Mouse (Mus musculus): ENCODE data around the gene Galnt16. TPM values are rescaled to one million over a fixed set of nuclear protein-coding genes. Genes with fewer than 3 reads are reported as not detected.

Gene Galnt16
- polyA plus RNA-seq, 1 experiment: 0.11 TPM

DNA sequence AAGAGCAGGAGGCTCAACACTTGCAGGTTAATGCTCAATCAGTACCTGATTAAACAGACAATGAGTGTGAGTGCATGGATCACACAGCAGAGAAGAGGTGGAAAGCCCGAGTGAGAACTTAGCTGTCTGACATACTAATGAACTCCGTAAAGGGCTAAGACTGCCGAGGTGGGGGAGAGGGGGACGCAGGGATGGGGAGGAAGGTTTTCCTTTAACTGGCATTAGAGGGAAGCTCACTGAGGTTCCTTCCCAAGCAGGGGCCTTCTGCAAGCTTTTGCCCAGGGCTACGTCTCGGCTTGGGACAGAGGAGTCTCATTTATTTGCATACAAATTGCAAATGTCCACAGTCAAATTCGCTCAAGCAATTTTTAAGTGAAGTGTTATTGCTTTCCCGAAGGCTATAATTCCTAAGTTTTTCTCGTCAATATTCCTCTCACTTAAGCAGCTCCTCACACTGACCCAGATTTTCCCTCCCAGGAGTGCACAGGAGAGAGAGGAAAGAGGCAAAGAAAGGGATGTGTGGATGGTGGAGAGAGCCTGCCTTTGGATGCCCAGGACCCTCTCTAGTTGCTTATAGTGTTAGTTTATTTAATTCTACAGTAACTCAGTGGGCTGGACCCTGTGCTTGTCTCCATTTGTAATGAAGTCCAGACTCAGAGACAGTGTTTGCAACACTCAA is 94.2 kb downstream of the Galnt16 start:
- TF ChIP-seq MYOG (IDR thresholded peaks at IDR 0.05; ENCODE audit: control insufficient read depth in 1 of 3, insufficient read depth in 1 of 3, insufficient read length in 2 of 3, low read depth in 2 of 3) (no peak), TCF12 (IDR thresholded peaks at IDR 0.05; ENCODE audit: insufficient read depth, poor library complexity, severe bottlenecking) (no peak), REST (IDR thresholded peaks at IDR 0.05; ENCODE audit: insufficient read depth, insufficient read length) (no peak), MAX (IDR thresholded peaks at IDR 0.05; ENCODE audit: low read depth) (no peak), CEBPB (IDR thresholded peaks at IDR 0.05; ENCODE audit: insufficient read depth, poor library complexity, severe bottlenecking) (no peak), TCF3 (IDR thresholded peaks at IDR 0.05; ENCODE audit: insufficient read length, low read depth) (no peak), SRF (IDR thresholded peaks at IDR 0.05; ENCODE audit: control insufficient read depth, insufficient read length, low read depth) (no peak), POLR2AphosphoS2 (IDR thresholded peaks at IDR 0.05; ENCODE audit: insufficient read length, low read depth) (no peak), USF1 (IDR thresholded peaks at IDR 0.05; ENCODE audit: low read depth) (no peak), E2F4 (IDR thresholded peaks at IDR 0.05; ENCODE audit: insufficient read depth) (no peak), MYOD1 (IDR thresholded peaks at IDR 0.05; ENCODE audit: control insufficient read depth in 1 of 3, insufficient read length in 2 of 3, low read depth in 2 of 3) (no peak), POLR2A (IDR thresholded peaks at IDR 0.05; ENCODE audit: insufficient read length, low read depth) (no peak)
- no peaks in the 10 kb centered on the region for H3K36me3 ChIP-seq (ENCODE audit: control insufficient read depth, insufficient read depth)

DNA sequence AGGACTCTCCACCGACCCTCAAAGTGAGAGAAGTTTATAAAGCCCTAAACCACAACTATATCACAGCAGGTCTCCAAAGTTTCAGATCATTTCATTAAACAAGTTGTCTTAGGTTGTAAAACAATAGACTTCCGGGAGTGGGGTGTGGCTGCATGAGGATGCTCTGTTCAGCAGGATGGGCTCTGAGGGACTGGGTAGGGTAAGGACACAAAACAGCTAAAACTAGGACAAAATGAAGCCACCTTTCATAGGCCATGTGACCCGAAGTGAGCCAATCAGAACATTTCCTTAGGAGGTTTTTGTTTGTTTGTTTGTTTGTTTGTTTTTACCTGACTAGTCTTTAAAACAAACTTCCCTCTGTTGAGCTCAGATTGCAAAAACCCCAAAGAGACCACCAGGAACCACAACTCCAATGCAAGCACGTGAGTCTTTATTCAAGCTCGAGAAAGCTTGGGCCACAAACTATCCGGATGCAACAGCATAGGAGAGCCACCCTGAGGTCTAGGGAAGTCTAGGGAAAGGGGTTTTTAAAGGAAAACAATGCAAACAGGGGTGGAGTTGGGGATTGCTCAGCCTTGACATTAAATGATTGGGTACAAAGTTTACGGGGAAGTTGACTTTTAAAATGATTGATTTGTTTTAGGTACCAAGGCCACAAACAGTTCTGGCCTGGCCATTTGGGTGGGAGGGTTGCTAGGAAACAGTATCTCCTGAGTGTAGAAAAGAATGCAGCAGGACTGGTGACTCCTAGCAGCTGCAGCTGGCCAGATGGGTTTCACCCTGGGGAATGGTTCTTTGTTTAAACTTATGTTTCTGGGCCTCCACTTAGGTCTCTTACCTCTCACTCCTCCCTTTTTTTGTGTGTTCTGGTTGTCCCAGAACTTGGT is 97.5 kb downstream of the Galnt16 start:
- no peak overlapping the region for H3K4me2 ChIP-seq (ENCODE audit: low read depth)
- TF ChIP-seq MYOD1 (IDR thresholded peaks at IDR 0.05; ENCODE audit: control insufficient read depth in 1 of 3, insufficient read length in 2 of 3, low read depth in 2 of 3): peak in 1 of 3 experiments; percentile 18
- no peak for TF ChIP-seq USF1 (IDR thresholded peaks at IDR 0.05; ENCODE audit: low read depth)
- H3K27me3 ChIP-seq (ENCODE audit: control insufficient read depth, insufficient read depth, insufficient read length): no peaks in the 10 kb centered on the region
- H3K36me3 ChIP-seq (ENCODE audit: control insufficient read depth, insufficient read depth): no peaks in the 10 kb centered on the region
- no peak overlapping the region for H3K4me3 ChIP-seq
- H3ac ChIP-seq (ENCODE audit: control insufficient read depth, insufficient read length): no peak overlapping the region
- H3K79me2 ChIP-seq (ENCODE audit: control insufficient read depth, insufficient read depth): no peaks in the 10 kb centered on the region

More for the DNA sequence above, 94.2 kb downstream of the Galnt16 start:
- Histone ChIP-seq H3K4me3 (no peak overlapping the region), H3K4me2 (ENCODE audit: low read depth) (no peak overlapping the region), H3K79me2 (ENCODE audit: control insufficient read depth, insufficient read depth) (no peaks in the 10 kb centered on the region), H3ac (ENCODE audit: control insufficient read depth, insufficient read length) (no peak overlapping the region), H3K27me3 (ENCODE audit: control insufficient read depth, insufficient read depth, insufficient read length) (no peaks in the 10 kb centered on the region)

DNA sequence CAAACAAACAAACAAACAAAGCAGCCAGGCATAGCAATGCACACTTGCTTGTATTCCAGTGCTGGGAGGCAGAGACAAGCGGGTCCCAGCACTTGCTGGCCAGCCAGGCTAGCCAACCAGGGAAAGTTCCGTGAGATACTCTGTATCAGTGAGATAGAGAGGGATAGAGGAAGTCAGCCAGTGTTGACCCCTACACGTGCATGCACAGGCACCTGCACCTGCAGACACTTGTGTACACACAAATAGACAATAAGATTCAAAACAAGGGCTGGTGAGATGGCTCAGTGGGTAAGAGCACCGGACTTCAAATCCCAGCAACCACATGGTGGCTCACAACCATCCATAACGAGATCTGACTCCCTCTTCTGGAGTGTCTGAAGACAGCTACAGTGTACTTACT is 102.4 kb downstream of the Galnt16 start:
- no peak for TF ChIP-seq REST (IDR thresholded peaks at IDR 0.05; ENCODE audit: insufficient read depth, insufficient read length)
- TF ChIP-seq POLR2AphosphoS2 (IDR thresholded peaks at IDR 0.05; ENCODE audit: insufficient read length, low read depth): no peak
- no peak for TF ChIP-seq TCF3 (IDR thresholded peaks at IDR 0.05; ENCODE audit: insufficient read length, low read depth)
- TF ChIP-seq MYOD1 (IDR thresholded peaks at IDR 0.05; ENCODE audit: control insufficient read depth in 1 of 3, insufficient read length in 2 of 3, low read depth in 2 of 3): no peak
- no peak for TF ChIP-seq SRF (IDR thresholded peaks at IDR 0.05; ENCODE audit: control insufficient read depth, insufficient read length, low read depth)
- no peak for TF ChIP-seq MAX (IDR thresholded peaks at IDR 0.05; ENCODE audit: low read depth)
- TF ChIP-seq MYOG (IDR thresholded peaks at IDR 0.05; ENCODE audit: control insufficient read depth in 1 of 3, insufficient read depth in 1 of 3, insufficient read length in 2 of 3, low read depth in 2 of 3): no peak
- TF ChIP-seq TCF12 (IDR thresholded peaks at IDR 0.05; ENCODE audit: insufficient read depth, poor library complexity, severe bottlenecking): no peak
- no peak for TF ChIP-seq E2F4 (IDR thresholded peaks at IDR 0.05; ENCODE audit: insufficient read depth)
- no peak for TF ChIP-seq CEBPB (IDR thresholded peaks at IDR 0.05; ENCODE audit: insufficient read depth, poor library complexity, severe bottlenecking)
- TF ChIP-seq POLR2A (IDR thresholded peaks at IDR 0.05; ENCODE audit: insufficient read length, low read depth): no peak
- H3K79me2 ChIP-seq (ENCODE audit: control insufficient read depth, insufficient read depth): no peaks in the 10 kb centered on the region
- H3K4me2 ChIP-seq (ENCODE audit: low read depth): no peak overlapping the region
- no peak overlapping the region for H3ac ChIP-seq (ENCODE audit: control insufficient read depth, insufficient read length)
- H3K27me3 ChIP-seq (ENCODE audit: control insufficient read depth, insufficient read depth, insufficient read length): no peaks in the 10 kb centered on the region
- no peaks in the 10 kb centered on the region for H3K36me3 ChIP-seq (ENCODE audit: control insufficient read depth, insufficient read depth)
- H3K4me3 ChIP-seq: no peak overlapping the region

DNA sequence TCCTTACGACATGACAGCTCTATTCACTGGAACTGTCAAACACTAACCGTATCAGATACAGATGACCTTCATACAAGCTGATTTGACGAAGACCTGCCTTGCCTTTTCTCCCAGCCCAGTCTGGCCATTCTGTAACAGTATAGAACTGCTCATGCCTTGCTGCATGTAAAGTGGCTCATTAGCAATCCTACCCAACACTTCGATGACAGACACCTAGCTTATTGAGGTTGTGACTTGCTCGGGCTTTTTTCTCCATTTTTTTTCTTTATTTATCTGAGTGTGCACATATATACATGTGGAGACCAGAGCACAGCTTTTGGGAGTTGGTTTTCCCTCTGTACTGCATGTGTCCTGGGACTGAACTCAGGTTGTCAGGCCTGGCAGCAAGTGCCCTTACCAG is 113.7 kb downstream of the Galnt16 start:
- no peaks in the 10 kb centered on the region for H3K27me3 ChIP-seq (ENCODE audit: control insufficient read depth, insufficient read depth, insufficient read length)
- no peaks in the 10 kb centered on the region for H3K79me2 ChIP-seq (ENCODE audit: control insufficient read depth, insufficient read depth)
- H3K4me2 ChIP-seq (ENCODE audit: low read depth): no peak overlapping the region
- no peak overlapping the region for H3ac ChIP-seq (ENCODE audit: control insufficient read depth, insufficient read length)
- TF ChIP-seq CEBPB (IDR thresholded peaks at IDR 0.05; ENCODE audit: insufficient read depth, poor library complexity, severe bottlenecking): no peak
- no peak for TF ChIP-seq E2F4 (IDR thresholded peaks at IDR 0.05; ENCODE audit: insufficient read depth)
- TF ChIP-seq POLR2AphosphoS2 (IDR thresholded peaks at IDR 0.05; ENCODE audit: insufficient read length, low read depth): no peak
- TF ChIP-seq POLR2A (IDR thresholded peaks at IDR 0.05; ENCODE audit: insufficient read length, low read depth): no peak
- no peak for TF ChIP-seq REST (IDR thresholded peaks at IDR 0.05; ENCODE audit: insufficient read depth, insufficient read length)
- TF ChIP-seq MAX (IDR thresholded peaks at IDR 0.05; ENCODE audit: low read depth): no peak
- TF ChIP-seq MYOD1 (IDR thresholded peaks at IDR 0.05; ENCODE audit: control insufficient read depth in 1 of 3, insufficient read length in 2 of 3, low read depth in 2 of 3): no peak
- no peak for TF ChIP-seq USF1 (IDR thresholded peaks at IDR 0.05; ENCODE audit: low read depth)
- H3K36me3 ChIP-seq (ENCODE audit: control insufficient read depth, insufficient read depth): peaks cover 35% of the 10 kb centered on the region
- no peak overlapping the region for H3K4me3 ChIP-seq

Measured in myocyte (in vitro differentiated cells).